27 mouse cellular contexts compared by ENCODE assay signal in genomic region chr6:145634454-145634853, GRCm38 (mm10). TPM values are rescaled to one million over a fixed set of nuclear protein-coding genes. Genes with fewer than 3 reads are reported as not detected.
"Had no signal": no experiment of that assay in that cellular context is flagged by ENCODE, and none has a peak within 500 bp of the region (broad histone marks: within the 10 kb centered on the region; RNA-seq: fewer than 3 reads in every experiment).

No protein-coding gene starts in this region.

- H3K9me3 ChIP-seq: lung, embryonic 15.5 days; midbrain, embryonic 15.5 days; neural tube, embryonic 12.5 days had no signal

- H3K27me3 ChIP-seq: lung, embryonic 15.5 days; megakaryocyte, embryonic 14.5 days; midbrain, embryonic 13.5 days; midbrain, embryonic 15.5 days; neural tube, embryonic 12.5 days had no signal

- ATAC-seq: liver, postnatal 0 days; lung, postnatal 0 days; midbrain, embryonic 13.5 days; midbrain, embryonic 15.5 days had no signal

- H3K4me2 ChIP-seq: lung, embryonic 15.5 days; midbrain, embryonic 11.5 days; midbrain, embryonic 13.5 days; midbrain, embryonic 15.5 days; neural tube, embryonic 12.5 days had no signal

- H3K27ac ChIP-seq: lung, embryonic 15.5 days; macrophage; midbrain, embryonic 13.5 days; midbrain, embryonic 15.5 days; neural tube, embryonic 12.5 days had no signal

- H3K4me3 ChIP-seq: lung, embryonic 15.5 days; megakaryocyte, embryonic 14.5 days; midbrain, embryonic 13.5 days; midbrain, embryonic 15.5 days; neural tube, embryonic 12.5 days had no signal

- H3K9ac ChIP-seq: liver, postnatal 0 days; lung, embryonic 15.5 days; midbrain, embryonic 13.5 days; midbrain, embryonic 15.5 days; neural tube, embryonic 12.5 days had no signal

- H3K36me3 ChIP-seq: lung, embryonic 15.5 days; midbrain, embryonic 13.5 days; midbrain, embryonic 15.5 days; neural tube, embryonic 12.5 days had no signal

- DNase-seq: liver, postnatal 0 days; lung, adult 2 months; lung, postnatal 14 days; lung, postnatal 36 days; retina, postnatal 1 day; right cerebral cortex, adult 18-20 months; right cerebral cortex, postnatal 25 days; right cerebral cortex, postnatal 4 days; spleen, adult 18-20 months; thymus, adult 18-20 months; thymus, postnatal 14 days; thymus, postnatal 36 days had no signal

- H3K4me1 ChIP-seq: megakaryocyte, embryonic 14.5 days; midbrain, embryonic 13.5 days; midbrain, embryonic 15.5 days; neural tube, embryonic 12.5 days had no signal

RNA-seq across cellular contexts. Expression of gene Tuba3b, which starts 18.9 kb away (rescaled TPM):
- total RNA-seq: megakaryocyte progenitor cell, adult 5-6 weeks; monocyte, adult 5-6 weeks; neutrophil, adult 5-6 weeks had no signal
- polyA plus RNA-seq: liver, postnatal 0 days; lung, embryonic 15.5 days; lung, postnatal 0 days; macrophage; midbrain, embryonic 11.5 days; midbrain, embryonic 13.5 days; midbrain, embryonic 15.5 days; neural tube, embryonic 12.5 days; neural tube, embryonic 14.5 days; small intestine, adult 2 months; stomach, embryonic 14.5 days; stomach, embryonic 16.5 days had no signal

RNA-seq across cellular contexts. Expression of gene Lmntd1, which starts 20.3 kb away (rescaled TPM):
- total RNA-seq: megakaryocyte progenitor cell, adult 5-6 weeks; monocyte, adult 5-6 weeks had no signal
- polyA plus RNA-seq: liver, postnatal 0 days; macrophage; small intestine, adult 2 months had no signal
